Mouse (Mus musculus): ENCODE data around the gene Pdpn. TPM values are rescaled to one million over a fixed set of nuclear protein-coding genes. Genes with fewer than 3 reads are reported as not detected.
"Not testable (repeated sequence)": the region's sequence is repeated elsewhere in the genome, so short reads cannot be mapped to it uniquely, and the experiment has no call there.

Pdpn gene
- polyA plus RNA-seq (2012; rRNA removed): 24.2 and 34.3 TPM in 2 replicates
- 77.4 and 80.3 TPM in 2 replicates for polyA plus RNA-seq (2014; fragmentation: Nextera tagmentation; extraction: Ambion mirVana)

DNA sequence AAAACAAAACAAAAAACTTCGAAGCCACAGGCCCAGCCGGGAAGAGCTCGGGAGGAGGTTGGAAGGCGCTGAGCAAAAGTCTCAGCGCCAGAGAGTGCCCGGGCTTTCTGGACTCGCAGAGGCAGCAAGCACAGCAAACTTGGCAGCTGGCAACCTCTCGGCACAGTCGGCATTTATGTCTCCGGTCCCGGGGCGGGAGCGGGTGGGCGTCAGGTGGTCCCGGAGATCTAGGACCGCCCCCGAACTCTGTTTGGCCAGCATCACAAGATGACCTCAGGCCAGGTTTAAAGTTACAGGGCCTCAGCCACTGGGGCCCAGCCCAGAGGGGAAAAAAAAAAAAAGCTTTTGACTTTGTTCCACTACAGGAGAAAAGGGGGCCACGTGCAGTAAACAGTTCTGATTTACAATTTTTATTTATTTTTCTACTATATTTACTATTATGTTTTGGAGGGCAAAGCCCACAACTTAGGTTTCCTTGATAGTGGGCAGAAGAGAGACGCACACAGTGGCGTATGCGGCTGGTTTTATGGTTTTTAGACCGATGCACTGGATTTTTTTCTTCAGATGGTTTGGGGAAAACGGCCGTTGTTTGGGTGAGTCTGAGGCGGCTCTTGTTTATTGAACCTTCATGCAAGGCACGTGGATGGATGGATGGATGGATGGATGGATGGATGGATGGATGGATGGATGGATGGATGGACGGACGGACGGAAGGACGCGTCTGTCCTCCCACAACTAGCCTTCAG lies at the start of gene Pdpn:
Pdpn (minus strand) TSS at position 240 of the 746 bp plus-strand sequence.
- peak; percentile 87 for ATAC-seq (ENCODE audit: low FRiP score, low read depth)
- 0 out of 2 replicates have a peak, but pooled peaks have one; percentile 50 for TF ChIP-seq POLR2A (IDR thresholded peaks at IDR 0.05; ENCODE audit: borderline replicate concordance, extremely low read depth, insufficient read depth, insufficient read length)

DNA sequence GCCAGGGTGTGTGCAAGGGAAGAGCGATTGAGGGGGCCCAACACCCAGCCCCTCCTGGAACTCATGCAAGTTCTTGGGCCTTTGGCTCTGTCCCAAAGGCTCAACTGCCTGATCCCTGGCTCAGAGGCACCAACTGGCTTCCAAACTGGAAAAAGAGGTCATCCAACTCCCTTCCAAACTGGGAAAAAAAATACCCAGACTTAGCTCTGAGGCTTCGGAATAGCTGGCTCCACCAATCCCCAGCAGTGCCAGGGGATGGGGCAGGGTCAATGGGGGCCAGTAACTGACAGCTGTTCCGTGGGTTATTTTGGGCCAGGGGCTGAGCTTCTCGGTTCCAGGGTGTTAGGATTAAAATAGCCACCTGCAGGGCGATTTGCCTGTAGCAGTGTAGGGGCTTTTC lies 49.3 kb upstream of the Pdpn start:
- 19% methylated on average over 5 of the region's 5 CpGs for WGBS
- DNase-seq (ENCODE audit: low spot score): peak; percentile 37
- H3K9me3 ChIP-seq (ENCODE audit: control insufficient read depth, low read length): no peaks in the 10 kb centered on the region
- H3K4me3 ChIP-seq (replicated peaks; ENCODE audit: low read length): no peak overlapping the region
- H3K4me1 ChIP-seq (ENCODE audit: control insufficient read depth, insufficient read depth, low read length): peaks cover 11% of the 10 kb centered on the region
- no peak overlapping the region for H3K4me2 ChIP-seq (replicated peaks; ENCODE audit: low read depth, low read length, severe bottlenecking)
- peak; percentile 79 for ATAC-seq (ENCODE audit: low FRiP score, low read depth)
- H3K9ac ChIP-seq (ENCODE audit: low read depth, low read length, severe bottlenecking): no peak overlapping the region
- no peak overlapping the region for H3K27ac ChIP-seq (replicated peaks; ENCODE audit: low read depth, low read length)
- H3K27me3 ChIP-seq (ENCODE audit: control insufficient read depth, insufficient read depth, low read length): peaks cover 35% of the 10 kb centered on the region
- H3K36me3 ChIP-seq (ENCODE audit: control insufficient read depth, insufficient read depth, low read length): no peaks in the 10 kb centered on the region
- no peak for TF ChIP-seq POLR2A (IDR thresholded peaks at IDR 0.05; ENCODE audit: borderline replicate concordance, extremely low read depth, insufficient read depth, insufficient read length)

More for the DNA sequence above, at the start of gene Pdpn:
- peak within 1 kb of the TSS; percentile 52 for H3K4me3 ChIP-seq (replicated peaks; ENCODE audit: low read length)
- 1% methylated on average over 31 of the region's 31 CpGs for WGBS
- peak; percentile 91 for DNase-seq (ENCODE audit: low spot score)
- H3K9me3 ChIP-seq (ENCODE audit: control insufficient read depth, low read length): no peaks in the 10 kb centered on the region
- H3K4me1 ChIP-seq (ENCODE audit: control insufficient read depth, insufficient read depth, low read length): peaks cover 46% of the 10 kb centered on the region
- H3K9ac ChIP-seq (ENCODE audit: low read depth, low read length, severe bottlenecking): peak within 1 kb of the TSS; percentile 59
- H3K27me3 ChIP-seq (ENCODE audit: control insufficient read depth, insufficient read depth, low read length): no peaks in the 10 kb centered on the region
- H3K36me3 ChIP-seq (ENCODE audit: control insufficient read depth, insufficient read depth, low read length): no peaks in the 10 kb centered on the region
- peak within 1 kb of the TSS; percentile 90 for H3K4me2 ChIP-seq (replicated peaks; ENCODE audit: low read depth, low read length, severe bottlenecking)
- peak within 1 kb of the TSS; percentile 71; the same call in 1 of the 2 replicates for H3K27ac ChIP-seq (replicated peaks; ENCODE audit: low read depth, low read length)

DNA sequence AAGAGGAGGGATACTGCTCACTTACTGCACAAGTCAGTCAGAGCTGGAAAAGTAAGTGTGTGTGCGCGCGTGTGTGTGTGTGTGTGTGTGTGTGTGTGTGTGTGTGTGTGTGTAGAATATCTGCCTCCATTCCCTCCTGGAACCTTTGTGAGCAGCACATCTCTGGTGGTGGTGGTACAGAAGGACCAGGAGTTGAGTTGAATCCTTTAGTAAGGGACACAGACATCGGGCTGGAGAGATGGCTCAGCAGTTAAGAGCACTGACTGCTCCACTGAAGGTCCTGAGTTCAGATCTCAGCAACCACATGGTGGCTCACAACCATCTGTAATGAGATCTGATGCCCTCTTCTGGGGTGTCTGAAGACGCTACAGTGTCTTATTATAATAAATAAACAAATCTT lies 46.1 kb upstream of the Pdpn start:
- not testable (repeated sequence) for H3K9me3 ChIP-seq (ENCODE audit: control insufficient read depth, low read length); H3K9ac ChIP-seq (ENCODE audit: low read depth, low read length, severe bottlenecking); DNase-seq (ENCODE audit: low spot score); H3K36me3 ChIP-seq (ENCODE audit: control insufficient read depth, insufficient read depth, low read length); ATAC-seq (ENCODE audit: low FRiP score, low read depth); H3K4me2 ChIP-seq (replicated peaks; ENCODE audit: low read depth, low read length, severe bottlenecking); H3K4me3 ChIP-seq (replicated peaks; ENCODE audit: low read length); H3K27ac ChIP-seq (replicated peaks; ENCODE audit: low read depth, low read length)
- Histone ChIP-seq H3K4me1 (ENCODE audit: control insufficient read depth, insufficient read depth, low read length) (peaks cover 11% of the 10 kb centered on the region), H3K27me3 (ENCODE audit: control insufficient read depth, insufficient read depth, low read length) (peaks cover 16% of the 10 kb centered on the region)
- 88% methylated on average over 5 of the region's 5 CpGs for WGBS

DNA sequence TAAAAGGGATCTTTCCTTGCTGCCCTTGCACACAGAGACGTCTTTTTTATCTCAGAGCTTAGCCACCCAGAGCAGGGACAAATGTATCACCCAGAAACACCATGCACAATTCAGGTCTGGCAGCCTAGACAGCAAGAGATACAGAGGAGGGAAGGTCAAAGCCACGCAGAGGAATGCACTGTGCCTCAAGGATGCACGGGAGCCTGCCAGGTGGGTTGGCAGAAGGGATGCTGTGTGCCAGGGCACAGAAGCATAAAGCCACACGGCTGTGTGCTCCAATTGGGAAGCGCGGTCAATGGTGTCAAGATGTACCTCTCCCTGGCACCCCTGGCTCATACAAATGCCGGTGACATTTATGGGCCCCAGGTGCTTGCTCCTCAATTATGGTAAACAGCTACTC lies 42.1 kb upstream of the Pdpn start:
- H3K27ac ChIP-seq (replicated peaks; ENCODE audit: low read depth, low read length): no peak overlapping the region
- DNase-seq (ENCODE audit: low spot score) (no peak), ATAC-seq (ENCODE audit: low FRiP score, low read depth) (no peak)
- H3K27me3 ChIP-seq (ENCODE audit: control insufficient read depth, insufficient read depth, low read length): no peaks in the 10 kb centered on the region
- H3K36me3 ChIP-seq (ENCODE audit: control insufficient read depth, insufficient read depth, low read length): no peaks in the 10 kb centered on the region
- H3K9ac ChIP-seq (ENCODE audit: low read depth, low read length, severe bottlenecking): no peak overlapping the region
- H3K4me3 ChIP-seq (replicated peaks; ENCODE audit: low read length): no peak overlapping the region
- H3K4me2 ChIP-seq (replicated peaks; ENCODE audit: low read depth, low read length, severe bottlenecking): no peak overlapping the region
- 82% methylated on average over 7 of the region's 7 CpGs for WGBS
- H3K9me3 ChIP-seq (ENCODE audit: control insufficient read depth, low read length): no peaks in the 10 kb centered on the region
- H3K4me1 ChIP-seq (ENCODE audit: control insufficient read depth, insufficient read depth, low read length): no peaks in the 10 kb centered on the region
- no peak for TF ChIP-seq POLR2A (IDR thresholded peaks at IDR 0.05; ENCODE audit: borderline replicate concordance, extremely low read depth, insufficient read depth, insufficient read length)

DNA sequence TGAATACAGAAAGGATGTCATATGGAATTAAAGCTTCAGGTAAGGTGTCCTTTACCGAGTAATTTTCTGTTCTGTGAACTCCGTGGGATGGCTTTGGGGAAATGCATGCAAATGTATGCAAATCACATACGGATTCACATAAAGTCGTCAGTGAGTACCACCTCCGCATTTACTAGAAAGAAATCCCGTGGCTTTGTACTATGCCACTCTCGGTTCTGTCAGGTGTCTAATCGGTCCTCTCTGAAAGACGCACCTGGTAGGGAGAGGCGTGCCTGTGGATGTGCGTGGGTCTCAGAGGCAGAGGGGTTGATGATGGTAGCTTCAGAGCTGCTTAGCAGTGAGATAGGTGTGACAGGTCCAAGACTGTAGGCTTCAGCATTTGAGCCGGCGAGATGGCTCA lies 40.4 kb upstream of the Pdpn start:
- Histone ChIP-seq H3K27ac (replicated peaks; ENCODE audit: low read depth, low read length) (no peak overlapping the region), H3K4me2 (replicated peaks; ENCODE audit: low read depth, low read length, severe bottlenecking) (no peak overlapping the region), H3K9me3 (ENCODE audit: control insufficient read depth, low read length) (no peaks in the 10 kb centered on the region), H3K4me1 (ENCODE audit: control insufficient read depth, insufficient read depth, low read length) (no peaks in the 10 kb centered on the region), H3K36me3 (ENCODE audit: control insufficient read depth, insufficient read depth, low read length) (no peaks in the 10 kb centered on the region), H3K4me3 (replicated peaks; ENCODE audit: low read length) (no peak overlapping the region), H3K27me3 (ENCODE audit: control insufficient read depth, insufficient read depth, low read length) (no peaks in the 10 kb centered on the region), H3K9ac (ENCODE audit: low read depth, low read length, severe bottlenecking) (no peak overlapping the region)
- no peak for ATAC-seq (ENCODE audit: low FRiP score, low read depth)
- TF ChIP-seq POLR2A (IDR thresholded peaks at IDR 0.05; ENCODE audit: borderline replicate concordance, extremely low read depth, insufficient read depth, insufficient read length): no peak
- WGBS: 86% methylated on average over 13 of the region's 13 CpGs
- no peak for DNase-seq (ENCODE audit: low spot score)
